Mouse (Mus musculus) midbrain, postnatal 0 days (tissue): ENCODE measurements around the gene Fntb. TPM values are rescaled to one million over a fixed set of nuclear protein-coding genes. Genes with fewer than 3 reads are reported as not detected.
A peak's percentile ranks its signal among the peaks of the same experiment; 100 is the strongest.

ENCODE experiments used
- ATAC-seq: fragments of 200-750 bp; cut with Nextera tagmentation; 2 replicates; pipeline ENCODE4 v1.8.0; 2017; ENCODE audit warnings: moderate number of reproducible peaks, mild to moderate bottlenecking, moderate TSS enrichment, moderate library complexity; ENCODE audit not compliant: low FRiP score
- DNase-seq: peaks from one replicate; pipeline ENCODE4 v3.0.0-alpha.2; 2015; ENCODE audit warnings: low spot score
- H3K27ac ChIP-seq: fragments of 300-500 bp; sonication (generic); 2 replicates; pipeline ENCODE4 v1.5.1; 2014; ENCODE audit warnings: low read depth, mild to moderate bottlenecking, low read length, mixed read lengths
- H3K27me3 ChIP-seq: fragments of 300-500 bp; sonication (generic); 2 replicates; pipeline ENCODE4 v1.6.1; 2014; ENCODE audit warnings: low read length, control low read depth, mixed read lengths; ENCODE audit not compliant: insufficient read depth
- H3K36me3 ChIP-seq: fragments of 300-500 bp; sonication (generic); 2 replicates; pipeline ENCODE4 v1.6.1; 2014; ENCODE audit warnings: low read length, control low read depth, mixed read lengths; ENCODE audit not compliant: insufficient read depth
- H3K4me1 ChIP-seq: fragments of 300-500 bp; sonication (generic); 2 replicates; pipeline ENCODE4 v1.6.1; 2014; ENCODE audit warnings: mild to moderate bottlenecking, control low read depth, antibody characterized with exemption, low read length, mixed read lengths; ENCODE audit not compliant: insufficient read depth
- H3K4me2 ChIP-seq: fragments of 300-500 bp; sonication (generic); 2 replicates; pipeline ENCODE4 v1.6.1; 2014; ENCODE audit warnings: low read depth, mild to moderate bottlenecking, low read length, mixed read lengths; ENCODE audit not compliant: poor library complexity, severe bottlenecking
- H3K4me3 ChIP-seq: fragments of 300-500 bp; sonication (generic); 2 replicates; pipeline ENCODE4 v1.5.1; 2014; ENCODE audit warnings: low read depth, mild to moderate bottlenecking, low read length, moderate library complexity
- H3K9ac ChIP-seq: fragments of 300-500 bp; sonication (generic); replicated peaks from 2 replicates; pipeline ENCODE4 v1.6.1; 2014; ENCODE audit warnings: mild to moderate bottlenecking, low read length, moderate library complexity, mixed read lengths; ENCODE audit not compliant: poor library complexity, severe bottlenecking
- H3K9me3 ChIP-seq: fragments of 300-500 bp; sonication (generic); 2 replicates; pipeline ENCODE4 v1.6.1; 2016; ENCODE audit warnings: low read length, control low read depth
- CTCF ChIP-seq: IDR thresholded peaks from 2 replicates; pipeline ENCODE4 v1.5.1; 2016; ENCODE audit warnings: antibody characterized with exemption, mild to moderate bottlenecking
- WGBS: fragments of 180-500 bp; shearing (Covaris S2); extraction: QIAGEN DNeasy Blood & Tissue Kit; methylation state at CpG from one replicate; pipeline ENCODE4 v1.1.7; 2014; 5-methylcytosine and 5-hydroxymethylcytosine counted together
- polyA plus RNA-seq: library from polyadenylated mRNA; unstranded; fragments of >200 nt; fragmentation: Nextera tagmentation; extraction: Ambion mirVana; gene quantifications from 2 replicates; pipeline ENCODE4 v1.2.1, GENCODE M21; 2015
- total RNA-seq: library from RNA; depleted of rRNA; stranded (reverse); fragments of >200 nt; gene quantifications from 2 replicates; pipeline ENCODE4 v1.2.3, GENCODE M21; 2014

Fntb gene
- total and polyA plus RNA-seq, 2 experiments from 2014 or later, result 34.3 to 36.6 TPM

GRCm38 (mm10) chr12:76837844-76838650 is 72.7 kb downstream of the Fntb start:
- H3K36me3 ChIP-seq, result no peaks in the 10 kb centered on the region

DNA sequence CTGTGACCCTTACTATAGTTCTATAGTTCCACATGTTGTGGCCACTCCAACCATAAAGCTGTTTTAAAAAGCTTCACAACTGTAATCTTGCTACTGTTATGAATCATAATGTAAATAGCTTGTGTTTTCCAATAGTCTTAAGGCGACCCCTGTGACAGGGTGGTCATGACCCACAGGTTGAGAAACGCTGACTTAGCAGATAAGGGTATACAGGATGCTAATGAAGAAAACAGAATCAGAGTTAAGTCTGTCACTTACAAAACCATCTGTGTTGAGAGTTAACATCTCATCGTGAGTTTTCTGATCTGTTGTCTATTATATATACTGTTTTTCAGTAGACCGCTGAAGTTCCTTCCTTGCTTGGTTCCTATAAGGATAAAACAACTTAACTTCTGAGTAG is 73.9 kb downstream of the Fntb start:
- Histone ChIP-seq H3K4me1 (peaks cover 4% of the 10 kb centered on the region; the same call in 1 of the 2 replicates), H3K4me3 (no peak overlapping the region), H3K4me2 (no peak overlapping the region), H3K36me3 (no peaks in the 10 kb centered on the region), H3K27ac (no peak overlapping the region), H3K27me3 (no peaks in the 10 kb centered on the region), H3K9me3 (no peaks in the 10 kb centered on the region), H3K9ac (no peak overlapping the region)
- TF ChIP-seq CTCF, result no peak
- WGBS, result 94% methylated on average over 4 of the region's 4 CpGs
- ATAC-seq, result no peak
- DNase-seq, result no peak

More at GRCm38 (mm10) chr12:76837844-76838650, 72.7 kb downstream of the Fntb start:
- no peak for DNase-seq
- Histone ChIP-seq H3K4me2 (peak overlapping the region; percentile 62), H3K27me3 (no peaks in the 10 kb centered on the region), H3K9ac (peak overlapping the region; percentile 68), H3K27ac (peak overlapping the region; percentile 59), H3K4me3 (peak overlapping the region; percentile 52), H3K4me1 (peaks cover 4% of the 10 kb centered on the region; the same call in 1 of the 2 replicates), H3K9me3 (no peaks in the 10 kb centered on the region)
- peak; percentile 11; the same call in 1 of the 2 replicates for ATAC-seq
- WGBS, result 14% methylated on average over 21 of the region's 21 CpGs
- no peak for TF ChIP-seq CTCF

- WGBS, result 81% methylated on average over 6 of the region's 6 CpGs
- no peak overlapping the region for H3K9ac ChIP-seq
- no peaks in the 10 kb centered on the region for H3K36me3 ChIP-seq
- no peaks in the 10 kb centered on the region for H3K9me3 ChIP-seq
- DNase-seq (no peak), ATAC-seq (no peak)
- no peak for TF ChIP-seq CTCF
- H3K27ac ChIP-seq, result no peak overlapping the region
- no peaks in the 10 kb centered on the region for H3K27me3 ChIP-seq
- H3K4me3 ChIP-seq, result no peak overlapping the region
- H3K4me1 ChIP-seq, result peaks cover 4% of the 10 kb centered on the region; the same call in 1 of the 2 replicates
- H3K4me2 ChIP-seq, result no peak overlapping the region
Measured at GRCm38 (mm10) chr12:76840081-76840480, 74.7 kb downstream of the Fntb start.

GRCm38 (mm10) chr12:76844346-76845061 is 79.1 kb downstream of the Fntb start:
- no peaks in the 10 kb centered on the region for H3K4me1 ChIP-seq
- ATAC-seq (no peak), DNase-seq (no peak)
- no peak overlapping the region for H3K4me3 ChIP-seq
- TF ChIP-seq CTCF, result no peak
- no peak overlapping the region for H3K9ac ChIP-seq
- no peaks in the 10 kb centered on the region for H3K27me3 ChIP-seq
- 85% methylated on average over 15 of the region's 15 CpGs for WGBS
- H3K27ac ChIP-seq, result no peak overlapping the region
- H3K9me3 ChIP-seq, result no peaks in the 10 kb centered on the region
- no peaks in the 10 kb centered on the region for H3K36me3 ChIP-seq
- H3K4me2 ChIP-seq, result no peak overlapping the region

- Histone ChIP-seq H3K27ac (no peak overlapping the region), H3K9me3 (no peaks in the 10 kb centered on the region), H3K27me3 (no peaks in the 10 kb centered on the region), H3K4me2 (no peak overlapping the region), H3K4me3 (no peak overlapping the region), H3K36me3 (no peaks in the 10 kb centered on the region), H3K9ac (no peak overlapping the region), H3K4me1 (no peaks in the 10 kb centered on the region)
- TF ChIP-seq CTCF, result no peak
- 93% methylated on average over 2 of the region's 2 CpGs for WGBS
- no peak for DNase-seq
- no peak for ATAC-seq
Measured at GRCm38 (mm10) chr12:76852419-76852818, 87.0 kb downstream of the Fntb start.
